Mouse (Mus musculus) hindlimb bud, embryonic 11.5 days (tissue): ENCODE data around the gene Kifc1.
A peak's percentile ranks its signal among the peaks of the same experiment; 100 is the strongest.
"Not testable (repeated sequence)": the region's sequence is repeated elsewhere in the genome, so short reads cannot be mapped to it uniquely, and the experiment has no call there.

ENCODE experiments used
- DNase-seq: peaks from one replicate; pipeline ENCODE4 v3.0.0-alpha.2; 2012; ENCODE audit warnings: low read depth, low spot score; ENCODE audit errors: extremely low spot score

The Kifc1 gene

DNA sequence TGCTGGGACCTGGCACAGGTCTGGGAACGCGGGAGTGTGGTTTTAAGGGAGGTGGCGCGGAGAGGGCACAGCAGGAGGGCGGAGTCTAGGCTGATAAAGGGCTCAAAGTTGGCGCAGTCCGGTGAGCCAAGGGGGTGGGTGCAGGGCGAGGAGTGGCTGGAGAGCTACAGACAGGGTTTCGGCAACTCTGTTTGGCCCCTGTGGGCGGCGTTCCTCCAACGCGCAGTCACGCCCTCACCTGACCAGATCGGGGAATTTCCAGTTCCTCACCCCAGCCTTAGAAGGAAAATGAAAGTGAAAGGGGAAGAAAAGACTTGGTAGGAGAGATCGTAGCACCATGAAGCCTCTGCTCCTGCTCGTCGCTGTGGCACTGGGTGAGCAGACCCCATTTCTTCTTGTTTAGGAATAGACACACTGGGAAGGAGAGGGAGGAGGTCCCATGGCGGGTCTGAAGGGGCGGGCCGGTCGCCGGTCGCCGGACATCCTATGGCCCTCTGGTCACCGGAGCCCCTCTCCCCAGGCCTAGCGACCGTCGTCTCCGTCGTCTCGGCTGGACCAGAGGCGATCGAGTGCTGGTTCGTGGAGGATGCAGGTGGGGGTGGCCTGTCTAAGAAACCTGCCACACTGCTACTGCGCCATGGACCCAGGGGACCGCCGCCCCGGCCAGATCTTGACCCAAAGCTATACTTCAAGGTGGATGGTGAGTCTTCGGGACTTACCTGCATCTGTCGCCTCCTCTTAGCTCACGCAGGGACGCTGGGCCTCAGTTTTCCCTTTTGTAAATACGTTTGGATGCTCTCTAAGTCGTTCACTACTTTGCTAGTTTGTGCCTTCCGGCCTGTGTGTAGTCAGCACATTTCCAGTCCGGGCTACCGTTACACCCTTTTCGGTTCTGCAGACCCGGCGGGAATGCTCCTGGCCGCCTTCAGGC is 29.2 kb upstream of the Kifc1 start:
- no peak for DNase-seq

DNA sequence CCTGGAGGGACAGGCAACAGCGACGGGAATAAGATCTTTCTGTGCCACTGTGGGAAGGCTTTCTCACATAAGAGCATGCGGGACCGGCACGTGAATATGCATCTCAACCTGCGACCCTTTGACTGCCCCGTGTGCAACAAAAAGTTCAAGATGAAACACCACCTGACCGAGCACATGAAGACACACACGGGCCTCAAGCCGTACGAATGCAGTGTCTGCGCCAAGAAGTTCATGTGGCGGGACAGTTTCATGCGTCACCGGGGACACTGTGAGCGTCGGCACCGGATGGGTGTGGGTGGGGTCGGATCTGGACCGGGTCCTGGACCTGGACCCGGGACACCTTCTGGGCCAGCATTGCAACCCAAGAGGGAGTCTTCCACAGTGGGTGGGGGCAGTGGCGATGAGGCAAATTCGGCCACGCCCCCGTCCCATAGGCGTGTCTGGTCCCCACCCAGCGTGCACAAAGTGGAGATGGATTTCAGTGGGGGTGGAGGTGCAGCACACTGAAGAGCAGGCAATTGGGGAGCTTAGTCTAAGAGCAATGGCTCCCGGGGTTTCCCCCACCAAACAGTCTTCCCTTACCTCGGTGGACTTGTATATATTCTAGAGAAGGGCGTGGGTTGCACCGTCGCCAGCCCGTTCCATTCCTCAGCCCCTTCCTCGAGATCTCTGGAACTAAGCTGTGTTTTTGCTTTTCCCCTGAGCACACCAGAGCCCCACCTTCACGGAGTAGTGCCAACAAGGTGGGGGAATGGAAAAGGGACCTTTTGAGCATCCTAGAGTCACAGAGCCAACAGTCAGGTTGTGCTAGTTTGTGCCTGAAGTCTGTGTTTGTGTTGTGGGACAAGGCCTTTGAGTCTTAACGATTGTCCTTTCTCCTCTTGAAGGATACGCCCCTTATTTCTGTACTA is 28.1 kb upstream of the Kifc1 start:
- DNase-seq = no peak

GRCm38 (mm10) chr17:33917656-33918292 is 27.3 kb upstream of the Kifc1 start:
- DNase-seq = no peak

DNA sequence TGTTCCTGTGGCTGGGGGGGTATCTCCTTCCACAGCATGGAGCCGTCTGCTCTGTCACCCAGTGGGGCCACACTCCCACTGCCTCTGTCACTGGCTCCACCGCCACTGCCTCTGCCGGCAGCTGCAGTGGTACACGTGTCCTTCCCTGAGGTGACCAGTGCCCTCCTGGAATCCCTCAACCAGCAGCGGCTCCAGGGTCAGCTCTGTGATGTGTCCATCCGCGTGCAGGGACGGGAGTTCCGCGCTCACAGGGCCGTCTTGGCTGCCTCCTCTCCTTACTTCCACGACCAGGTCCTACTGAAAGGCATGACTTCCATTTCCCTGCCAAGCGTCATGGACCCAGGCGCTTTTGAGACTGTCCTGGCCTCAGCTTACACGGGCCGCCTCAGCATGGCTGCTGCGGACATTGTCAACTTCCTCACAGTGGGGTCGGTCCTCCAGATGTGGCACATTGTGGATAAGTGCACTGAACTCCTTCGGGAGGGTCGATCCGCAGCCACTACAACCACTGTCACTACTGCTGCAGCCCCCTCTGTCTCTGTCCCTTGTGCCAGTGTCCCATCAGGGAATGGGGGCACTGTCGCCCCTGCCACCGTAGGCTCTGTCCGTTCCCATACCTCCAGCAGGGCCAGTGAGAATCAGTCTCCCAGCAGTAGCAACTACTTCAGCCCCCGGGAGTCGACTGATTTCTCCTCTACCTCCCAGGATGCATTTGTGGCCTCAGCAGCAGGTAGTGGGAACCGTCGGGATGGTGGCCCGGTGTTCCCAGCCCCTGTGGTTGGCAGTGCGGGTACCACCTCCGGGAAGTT is 26.6 kb upstream of the Kifc1 start:
- DNase-seq = no peak

DNA sequence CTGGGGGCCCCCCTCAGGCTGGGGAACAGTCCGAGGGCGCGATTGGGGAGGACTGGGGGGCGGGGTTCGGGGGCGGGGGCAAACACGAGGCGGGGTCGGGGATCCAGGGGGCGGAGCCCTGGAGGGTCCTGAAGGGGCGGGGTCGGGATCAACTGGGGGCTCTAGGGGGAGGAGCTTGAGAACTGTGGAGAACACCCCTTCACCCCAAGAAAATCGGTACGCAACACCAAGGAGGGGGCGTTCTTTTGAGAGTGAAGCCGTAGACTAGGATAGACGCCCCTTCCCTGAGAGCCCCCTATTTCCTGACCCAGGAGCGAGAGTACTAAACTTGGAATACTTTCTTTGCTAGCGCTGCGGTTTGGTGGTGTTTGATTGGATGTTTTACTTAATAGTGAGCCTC is 25.8 kb upstream of the Kifc1 start:
- no peak for DNase-seq

GRCm38 (mm10) chr17:33915671-33916250 is 25.3 kb upstream of the Kifc1 start, which contains the start of the genes Tapbp and Zbtb22:
Gene Tapbp (plus strand): TSS chr17:33915899.
Gene Zbtb22 (plus strand): TSS chr17:33915904.
- peak; percentile 95 for DNase-seq

DNA sequence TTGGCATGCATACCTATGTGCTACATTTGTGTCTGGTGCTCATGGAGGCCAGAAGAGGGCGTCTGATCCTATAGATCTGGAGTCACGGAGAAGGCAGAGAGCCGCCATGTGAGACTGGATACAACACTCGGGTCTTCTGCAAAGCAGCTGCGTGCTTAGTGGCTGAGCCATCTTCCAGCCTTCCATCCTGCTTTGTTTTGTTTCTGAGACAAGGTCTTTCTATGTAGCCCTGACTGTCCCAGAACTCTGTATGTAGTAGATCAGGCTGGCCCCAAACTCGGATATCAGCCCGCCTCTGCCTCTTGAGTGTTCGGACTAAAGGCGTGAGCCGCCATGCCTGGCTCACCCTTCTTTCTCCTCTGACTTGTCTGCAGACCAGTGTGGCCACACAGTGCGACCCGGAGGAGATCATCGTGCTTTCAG is 24.5 kb upstream of the Kifc1 start:
- no peak for DNase-seq

DNA sequence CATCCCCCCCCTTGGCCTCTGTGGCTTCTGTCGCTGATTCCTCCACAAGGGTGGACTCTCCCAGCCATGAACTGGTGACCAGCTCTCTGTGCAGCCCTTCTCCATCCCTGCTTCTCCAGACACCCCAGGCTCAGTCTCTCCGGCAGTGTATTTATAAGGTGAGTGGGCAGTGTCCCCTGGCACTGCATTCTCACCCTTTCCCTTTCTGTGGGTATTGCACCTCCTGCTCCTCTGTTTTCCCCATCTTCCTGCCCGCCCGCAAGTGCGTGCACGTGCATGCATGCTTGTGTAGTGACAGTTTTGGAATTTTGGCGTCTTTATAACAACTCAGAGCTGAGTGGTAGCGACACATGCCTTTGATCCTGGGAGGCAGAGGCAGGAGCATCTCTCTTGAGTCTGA is 23.4 kb upstream of the Kifc1 start:
- DNase-seq = no peak

GRCm38 (mm10) chr17:33913264-33913663 is 22.8 kb upstream of the Kifc1 start:
- no peak for DNase-seq

GRCm38 (mm10) chr17:33911813-33912414 is 21.5 kb upstream of the Kifc1 start:
- DNase-seq = no peak

DNA sequence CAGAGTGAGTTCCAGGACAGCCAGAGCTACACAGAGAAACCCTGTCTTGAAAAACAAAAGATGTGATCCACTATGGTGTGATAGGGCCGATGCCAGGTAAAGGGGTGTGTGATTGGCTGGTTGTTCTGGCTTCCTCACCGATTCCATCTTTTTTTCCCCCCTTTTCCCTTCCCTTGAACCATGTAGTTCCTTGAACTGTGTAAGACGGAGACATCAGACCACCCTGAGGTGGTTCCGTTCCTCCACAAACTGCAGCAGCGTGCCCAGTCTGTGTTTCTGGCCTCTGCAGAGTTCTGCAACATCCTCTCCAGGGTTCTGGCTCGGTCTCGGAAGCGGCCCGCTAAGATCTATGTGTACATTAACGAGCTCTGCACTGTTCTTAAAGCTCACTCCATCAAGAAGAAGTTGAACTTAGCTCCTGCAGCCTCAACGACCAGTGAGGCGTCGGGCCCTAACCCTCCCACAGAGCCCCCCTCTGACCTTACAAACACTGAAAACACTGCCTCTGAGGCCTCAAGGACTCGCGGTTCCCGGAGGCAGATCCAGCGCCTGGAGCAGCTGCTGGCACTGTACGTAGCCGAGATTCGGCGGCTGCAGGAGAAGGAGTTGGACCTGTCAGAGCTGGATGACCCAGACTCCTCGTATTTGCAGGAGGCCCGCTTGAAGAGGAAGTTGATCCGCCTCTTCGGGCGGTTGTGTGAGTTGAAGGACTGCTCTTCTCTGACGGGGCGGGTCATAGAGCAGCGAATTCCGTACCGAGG is 20.8 kb upstream of the Kifc1 start:
- no peak for DNase-seq

DNA sequence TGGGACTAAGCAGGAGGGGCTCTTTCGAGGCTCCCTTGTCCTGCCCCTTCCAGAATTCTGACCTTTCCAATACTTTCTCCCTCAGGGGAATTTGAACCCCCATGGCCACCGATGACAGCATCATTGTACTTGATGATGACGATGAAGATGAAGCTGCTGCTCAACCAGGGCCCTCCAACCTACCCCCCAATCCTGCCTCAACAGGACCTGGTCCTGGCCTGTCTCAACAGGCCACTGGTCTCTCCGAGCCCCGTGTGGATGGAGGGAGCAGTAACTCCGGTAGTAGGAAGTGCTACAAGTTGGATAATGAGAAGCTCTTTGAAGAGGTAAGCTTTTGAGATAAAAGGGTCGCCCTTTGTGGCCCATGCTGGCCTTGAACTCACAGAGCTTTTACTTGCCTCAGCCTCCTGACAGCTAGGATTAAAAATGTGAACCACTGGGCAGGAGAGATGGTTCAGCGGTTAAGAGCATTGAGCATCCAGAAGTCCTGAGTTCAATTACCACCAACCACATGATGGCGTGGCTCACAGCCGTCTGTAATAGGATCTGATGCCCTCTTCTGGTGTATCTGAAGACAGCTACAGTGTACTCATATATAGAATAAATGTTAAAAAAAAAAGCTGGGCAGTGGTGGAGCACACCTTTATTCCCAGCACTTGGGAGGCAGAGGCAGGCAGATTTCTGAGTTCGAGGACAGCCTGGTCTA is 20.0 kb upstream of the Kifc1 start:
- DNase-seq = no peak

GRCm38 (mm10) chr17:33909869-33910250 is 19.4 kb upstream of the Kifc1 start:
- DNase-seq = no peak

- peak; percentile 85 for DNase-seq
These were observed 18.8 kb upstream of the Kifc1 start, which contains the start of gene Daxx for GRCm38 (mm10) chr17:33909077-33909868. Gene Daxx (plus strand): TSS chr17:33909414.

- no peak for DNase-seq
These were observed 18.0 kb upstream of the Kifc1 start for GRCm38 (mm10) chr17:33908331-33909076.

GRCm38 (mm10) chr17:33904835-33905234 is 14.4 kb upstream of the Kifc1 start, which contains the start of gene Platr17:
Gene Platr17 (plus strand): TSS chr17:33905135.
- DNase-seq = not testable (repeated sequence)
